Mouse (Mus musculus): ENCODE results near the gene Zdhhc16. TPM values are rescaled to one million over a fixed set of nuclear protein-coding genes. Genes with fewer than 3 reads are reported as not detected.

Gene Zdhhc16
- total RNA-seq (2014; rRNA removed) (65.1 and 73.7 TPM in 2 replicates), polyA plus RNA-seq (2015; fragmentation: Nextera tagmentation; extraction: Ambion mirVana) (81.9 and 89.4 TPM in 2 replicates)

GRCm38 (mm10) chr19:41933179-41934086, at the start of gene Zdhhc16, which contains the start of gene Exosc1:
Gene Zdhhc16 (plus strand): TSS chr19:41933480.
Gene Exosc1 (minus strand): TSS chr19:41933423.
- Histone ChIP-seq H3K27ac (peak within 1 kb of the TSS; percentile 76), H3K9me3 (ENCODE audit: low read length) (no peaks in the 10 kb centered on the region), H3K36me3 (ENCODE audit: insufficient read depth, low read length) (peaks cover 22% of the 10 kb centered on the region), H3K4me2 (ENCODE audit: low read depth, low read length) (peak within 1 kb of the TSS; percentile 93), H3K27me3 (ENCODE audit: insufficient read depth, low read length) (no peaks in the 10 kb centered on the region), H3K4me3 (ENCODE audit: low read length) (peak within 1 kb of the TSS; percentile 65), H3K9ac (replicated peaks; ENCODE audit: low read length) (peak within 1 kb of the TSS; percentile 63), H3K4me1 (ENCODE audit: insufficient read depth, low read length) (peaks cover 7% of the 10 kb centered on the region)
- no peak for TF ChIP-seq CTCF (IDR thresholded peaks at IDR 0.05; ENCODE audit: low read depth)
- ATAC-seq = peak; percentile 100
- DNase-seq (ENCODE audit: low spot score) = peak; percentile 99
- under 1% methylated on average over 47 of the region's 47 CpGs for WGBS

GRCm38 (mm10) chr19:41883882-41884281, 49.4 kb upstream of the Zdhhc16 start:
- H3K9ac ChIP-seq (replicated peaks; ENCODE audit: low read length) = no peak overlapping the region
- 95% methylated on average over 9 of the region's 9 CpGs for WGBS
- no peaks in the 10 kb centered on the region for H3K9me3 ChIP-seq (ENCODE audit: low read length)
- no peaks in the 10 kb centered on the region for H3K4me1 ChIP-seq (ENCODE audit: insufficient read depth, low read length)
- no peak overlapping the region for H3K27ac ChIP-seq
- no peaks in the 10 kb centered on the region for H3K27me3 ChIP-seq (ENCODE audit: insufficient read depth, low read length)
- peaks cover 65% of the 10 kb centered on the region for H3K36me3 ChIP-seq (ENCODE audit: insufficient read depth, low read length)
- no peak overlapping the region for H3K4me3 ChIP-seq (ENCODE audit: low read length)
- TF ChIP-seq CTCF (IDR thresholded peaks at IDR 0.05; ENCODE audit: low read depth) = no peak
- DNase-seq (ENCODE audit: low spot score) (no peak), ATAC-seq (no peak)
- no peak overlapping the region for H3K4me2 ChIP-seq (ENCODE audit: low read depth, low read length)

- H3K36me3 ChIP-seq (ENCODE audit: insufficient read depth, low read length) = peaks cover 68% of the 10 kb centered on the region
- TF ChIP-seq CTCF (IDR thresholded peaks at IDR 0.05; ENCODE audit: low read depth) = no peak
These were observed 45.1 kb upstream of the Zdhhc16 start for GRCm38 (mm10) chr19:41888191-41888590.

GRCm38 (mm10) chr19:41894959-41895358, 38.3 kb upstream of the Zdhhc16 start:
- DNase-seq (ENCODE audit: low spot score) = no peak
- peak overlapping the region; percentile 70 for H3K4me3 ChIP-seq (ENCODE audit: low read length)
- H3K4me1 ChIP-seq (ENCODE audit: insufficient read depth, low read length) = peaks cover 4% of the 10 kb centered on the region; the same call in 1 of the 2 replicates
- H3K27ac ChIP-seq = no peak overlapping the region
- H3K9ac ChIP-seq (replicated peaks; ENCODE audit: low read length) = no peak overlapping the region
- no peaks in the 10 kb centered on the region for H3K9me3 ChIP-seq (ENCODE audit: low read length)
- no peaks in the 10 kb centered on the region for H3K27me3 ChIP-seq (ENCODE audit: insufficient read depth, low read length)
- ATAC-seq = no peak
- TF ChIP-seq CTCF (IDR thresholded peaks at IDR 0.05; ENCODE audit: low read depth) = no peak
- 44% methylated on average over 7 of the region's 7 CpGs for WGBS
- peak overlapping the region; percentile 84 for H3K4me2 ChIP-seq (ENCODE audit: low read depth, low read length)
- peaks cover 11% of the 10 kb centered on the region for H3K36me3 ChIP-seq (ENCODE audit: insufficient read depth, low read length)

More at GRCm38 (mm10) chr19:41888191-41888590, 45.1 kb upstream of the Zdhhc16 start:
- Histone ChIP-seq H3K4me2 (ENCODE audit: low read depth, low read length) (no peak overlapping the region), H3K4me3 (ENCODE audit: low read length) (no peak overlapping the region), H3K9ac (replicated peaks; ENCODE audit: low read length) (no peak overlapping the region), H3K4me1 (ENCODE audit: insufficient read depth, low read length) (no peaks in the 10 kb centered on the region), H3K27me3 (ENCODE audit: insufficient read depth, low read length) (no peaks in the 10 kb centered on the region), H3K9me3 (ENCODE audit: low read length) (no peaks in the 10 kb centered on the region), H3K27ac (no peak overlapping the region)
- no peak for ATAC-seq
- no peak for DNase-seq (ENCODE audit: low spot score)

- H3K36me3 ChIP-seq (ENCODE audit: insufficient read depth, low read length) = peaks cover 6% of the 10 kb centered on the region; the same call in 1 of the 2 replicates
- no peaks in the 10 kb centered on the region for H3K27me3 ChIP-seq (ENCODE audit: insufficient read depth, low read length)
- WGBS = 1% methylated on average over 46 of the region's 46 CpGs
- peak within 1 kb of the TSS; percentile 32; the same call in 1 of the 2 replicates for H3K27ac ChIP-seq
- peaks cover 4% of the 10 kb centered on the region; the same call in 1 of the 2 replicates for H3K4me1 ChIP-seq (ENCODE audit: insufficient read depth, low read length)
- TF ChIP-seq CTCF (IDR thresholded peaks at IDR 0.05; ENCODE audit: low read depth) = no peak
- H3K9me3 ChIP-seq (ENCODE audit: low read length) = no peaks in the 10 kb centered on the region
- peak; percentile 94 for DNase-seq (ENCODE audit: low spot score)
- H3K4me3 ChIP-seq (ENCODE audit: low read length) = peak within 1 kb of the TSS; percentile 70
- peak within 1 kb of the TSS; percentile 84 for H3K4me2 ChIP-seq (ENCODE audit: low read depth, low read length)
- ATAC-seq = peak; percentile 97
- peak within 1 kb of the TSS; percentile 59 for H3K9ac ChIP-seq (replicated peaks; ENCODE audit: low read length)
These were observed 37.6 kb upstream of the Zdhhc16 start, which contains the start of gene Rrp12 for GRCm38 (mm10) chr19:41895460-41896318. Gene Rrp12 (minus strand): TSS chr19:41896173.

GRCm38 (mm10) chr19:41896319-41896711, 37.0 kb upstream of the Zdhhc16 start:
- no peak overlapping the region for H3K27ac ChIP-seq
- H3K27me3 ChIP-seq (ENCODE audit: insufficient read depth, low read length) = no peaks in the 10 kb centered on the region

More at GRCm38 (mm10) chr19:41896319-41896711, 37.0 kb upstream of the Zdhhc16 start:
- no peak for TF ChIP-seq CTCF (IDR thresholded peaks at IDR 0.05; ENCODE audit: low read depth)
- peak overlapping the region; percentile 59; the same call in 1 of the 2 replicates for H3K9ac ChIP-seq (replicated peaks; ENCODE audit: low read length)
- 14% methylated on average over 18 of the region's 18 CpGs for WGBS
- ATAC-seq (peak; percentile 50; the same call in 1 of the 2 replicates), DNase-seq (ENCODE audit: low spot score) (no peak)
- H3K4me2 ChIP-seq (ENCODE audit: low read depth, low read length) = peak overlapping the region; percentile 84
- H3K9me3 ChIP-seq (ENCODE audit: low read length) = no peaks in the 10 kb centered on the region
- H3K36me3 ChIP-seq (ENCODE audit: insufficient read depth, low read length) = peaks cover 6% of the 10 kb centered on the region; the same call in 1 of the 2 replicates
- peak overlapping the region; percentile 70 for H3K4me3 ChIP-seq (ENCODE audit: low read length)
- peaks cover 4% of the 10 kb centered on the region; the same call in 1 of the 2 replicates for H3K4me1 ChIP-seq (ENCODE audit: insufficient read depth, low read length)
